Mouse (Mus musculus): ENCODE measurements around the gene Ralgapa1. TPM values are rescaled to one million over a fixed set of nuclear protein-coding genes. Genes with fewer than 3 reads are reported as not detected.
A peak's percentile ranks its signal among the peaks of the same experiment; 100 is the strongest.
"Not testable (repeated sequence)": the region's sequence is repeated elsewhere in the genome, so short reads cannot be mapped to it uniquely, and the experiment has no call there.

Ralgapa1 gene
- polyA plus RNA-seq, 1 experiment from 2014 or later = 25.3 TPM

- ATAC-seq (ENCODE audit: low FRiP score) = peak; percentile 67; the same call in 1 of the 2 replicates
- H3K36me3 ChIP-seq (replicated peaks) = no peaks in the 10 kb centered on the region
- H3K9ac ChIP-seq = no peak overlapping the region
- H3K4me2 ChIP-seq = no peak overlapping the region
- no peaks in the 10 kb centered on the region for H3K27me3 ChIP-seq
- H3K27ac ChIP-seq = no peak overlapping the region
- H3K4me3 ChIP-seq (replicated peaks) = no peak overlapping the region
- no peaks in the 10 kb centered on the region for H3K9me3 ChIP-seq
- 18% methylated on average over 3 of the region's 3 CpGs for WGBS
- peaks cover 10% of the 10 kb centered on the region for H3K4me1 ChIP-seq
Measured at GRCm38 (mm10) chr12:55622615-55623245, 198.2 kb downstream of the Ralgapa1 start.

DNA sequence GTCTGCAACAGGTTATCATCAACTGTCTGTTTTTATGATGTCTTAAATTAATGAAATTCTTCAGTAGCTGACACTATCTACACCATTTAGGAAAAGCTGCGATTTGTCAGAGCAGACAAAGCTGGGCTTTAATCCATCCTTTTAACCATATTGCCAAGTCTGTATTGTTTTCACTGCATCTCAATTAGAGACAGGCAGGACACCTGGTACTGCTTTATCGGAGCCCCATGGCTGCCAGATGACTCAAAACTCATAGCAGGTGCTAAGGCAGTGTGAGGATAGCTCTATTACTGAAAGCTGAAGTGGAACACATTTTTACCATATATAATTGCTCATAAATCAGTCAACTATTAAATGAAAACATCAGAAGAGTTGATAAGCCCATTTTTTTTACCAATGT is 200.6 kb downstream of the Ralgapa1 start:
- Histone ChIP-seq H3K4me3 (replicated peaks) (no peak overlapping the region), H3K4me1 (peaks cover 10% of the 10 kb centered on the region), H3K4me2 (no peak overlapping the region), H3K27me3 (no peaks in the 10 kb centered on the region), H3K9ac (no peak overlapping the region), H3K36me3 (replicated peaks) (no peaks in the 10 kb centered on the region), H3K27ac (no peak overlapping the region), H3K9me3 (no peaks in the 10 kb centered on the region)
- ATAC-seq (ENCODE audit: low FRiP score) = peak; percentile 39; the same call in 1 of the 2 replicates
- WGBS = 30% methylated on average over 2 of the region's 2 CpGs

DNA sequence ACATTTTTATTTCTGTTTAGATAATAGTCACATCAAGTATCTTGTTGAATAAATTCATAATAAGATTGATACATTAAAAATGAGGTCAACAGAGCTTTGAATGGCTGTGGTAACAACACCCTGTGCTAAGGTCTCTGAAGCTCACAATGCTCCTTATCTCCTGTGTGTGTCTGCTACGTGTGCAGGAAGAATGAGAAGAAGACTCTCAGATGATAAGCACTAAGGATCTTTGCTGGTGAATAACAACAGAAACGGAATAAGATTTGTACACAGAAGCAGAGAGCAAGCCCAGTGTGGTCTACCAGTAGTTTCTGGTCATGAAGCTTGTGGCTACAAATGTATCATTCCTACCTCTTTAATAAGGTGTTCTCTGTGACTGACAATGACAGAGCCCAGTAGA is 210.2 kb downstream of the Ralgapa1 start:
- Histone ChIP-seq H3K4me1 (peaks cover 7% of the 10 kb centered on the region), H3K27ac (no peak overlapping the region), H3K4me2 (no peak overlapping the region), H3K9ac (no peak overlapping the region), H3K27me3 (no peaks in the 10 kb centered on the region), H3K4me3 (replicated peaks) (no peak overlapping the region), H3K9me3 (no peaks in the 10 kb centered on the region), H3K36me3 (replicated peaks) (no peaks in the 10 kb centered on the region)
- WGBS = 84% methylated on average over 2 of the region's 2 CpGs
- no peak for ATAC-seq (ENCODE audit: low FRiP score)

DNA sequence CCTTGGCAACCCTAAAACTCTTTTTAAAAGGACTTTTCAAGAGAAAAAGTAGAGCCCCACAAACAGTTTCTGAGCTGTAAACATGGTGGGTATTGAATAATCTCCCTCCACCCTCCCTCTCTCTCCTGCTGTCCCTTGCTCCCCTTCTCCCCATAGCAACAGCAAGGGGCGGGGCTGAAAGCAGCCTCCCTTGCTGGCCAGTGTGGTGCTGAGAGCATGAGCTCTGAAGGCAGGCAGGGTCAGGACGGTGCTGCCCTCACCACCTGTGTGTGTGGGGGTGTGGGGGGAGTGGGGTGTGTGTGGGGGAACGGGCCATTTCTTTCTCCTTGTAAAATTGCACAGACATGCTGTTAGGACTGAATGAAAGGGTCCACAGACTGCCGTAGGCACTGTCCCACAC is 213.1 kb downstream of the Ralgapa1 start:
- WGBS = 17% methylated on average over 4 of the region's 4 CpGs
- peak; percentile 75 for ATAC-seq (ENCODE audit: low FRiP score)

DNA sequence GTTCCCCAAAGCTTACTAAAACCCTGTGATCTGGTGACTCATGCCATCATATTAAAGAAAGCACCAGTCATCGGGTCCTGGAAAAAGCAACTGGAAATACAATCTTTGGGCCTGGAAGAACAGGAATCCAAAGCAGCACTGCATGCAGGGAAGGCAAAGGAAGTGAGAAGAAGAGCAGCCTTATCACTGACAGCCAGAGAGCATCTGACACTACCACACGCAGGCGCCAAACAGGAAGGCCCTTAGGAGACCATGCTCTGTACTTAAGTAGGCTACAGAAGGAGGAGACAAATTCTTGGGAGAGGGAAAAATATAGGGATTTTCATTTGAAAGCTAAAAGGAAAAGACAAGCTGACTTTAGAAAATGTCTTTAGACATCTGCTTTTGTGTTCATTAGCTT is 216.6 kb downstream of the Ralgapa1 start:
- no peak for ATAC-seq (ENCODE audit: low FRiP score)
- Histone ChIP-seq H3K27me3 (peaks cover 28% of the 10 kb centered on the region), H3K4me2 (no peak overlapping the region), H3K4me3 (replicated peaks) (no peak overlapping the region), H3K9me3 (no peaks in the 10 kb centered on the region), H3K36me3 (replicated peaks) (no peaks in the 10 kb centered on the region), H3K4me1 (peaks cover 24% of the 10 kb centered on the region), H3K9ac (no peak overlapping the region), H3K27ac (no peak overlapping the region)
- 80% methylated on average over 3 of the region's 3 CpGs for WGBS

More for the DNA sequence above, 213.1 kb downstream of the Ralgapa1 start:
- H3K36me3 ChIP-seq (replicated peaks) = no peaks in the 10 kb centered on the region
- H3K27me3 ChIP-seq = 0 out of 2 replicates have a peak, but pooled peaks cover 3% of the 10 kb centered on the region
- no peak overlapping the region for H3K27ac ChIP-seq
- H3K4me1 ChIP-seq = peaks cover 8% of the 10 kb centered on the region
- H3K4me3 ChIP-seq (replicated peaks) = no peak overlapping the region
- H3K9ac ChIP-seq = no peak overlapping the region
- no peaks in the 10 kb centered on the region for H3K9me3 ChIP-seq
- H3K4me2 ChIP-seq = no peak overlapping the region

DNA sequence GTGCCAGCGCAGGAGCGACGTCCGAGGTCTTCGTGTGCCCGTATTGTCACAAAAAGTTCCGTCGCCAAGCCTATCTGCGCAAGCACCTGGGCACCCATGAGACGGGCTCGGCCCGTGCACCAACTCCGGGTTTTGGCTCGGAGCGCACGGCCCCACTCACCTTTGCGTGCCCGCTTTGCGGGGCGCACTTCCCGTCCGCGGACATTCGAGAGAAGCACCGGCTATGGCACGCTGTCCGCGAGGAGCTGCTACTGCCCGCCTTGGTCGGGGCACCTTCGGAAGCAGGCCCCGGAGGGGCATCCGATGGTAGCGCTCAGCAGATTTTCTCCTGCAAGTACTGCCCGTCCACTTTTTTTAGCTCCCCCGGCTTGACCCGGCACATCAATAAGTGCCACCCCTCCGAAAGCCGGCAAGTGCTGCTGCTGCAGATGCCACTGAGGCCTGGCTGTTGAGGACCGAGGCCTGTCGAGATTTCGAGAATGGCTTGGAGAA is 220.4 kb downstream of the Ralgapa1 start:
- peak overlapping the region; percentile 53 for H3K4me3 ChIP-seq (replicated peaks)
- no peaks in the 10 kb centered on the region for H3K36me3 ChIP-seq (replicated peaks)
- ATAC-seq (ENCODE audit: low FRiP score) = peak; percentile 10; the same call in 1 of the 2 replicates
- peak overlapping the region; percentile 40; the same call in 1 of the 2 replicates for H3K9ac ChIP-seq
- H3K27ac ChIP-seq = no peak overlapping the region
- 3% methylated on average over 42 of the region's 42 CpGs for WGBS
- H3K9me3 ChIP-seq = no peaks in the 10 kb centered on the region
- H3K27me3 ChIP-seq = peaks cover 65% of the 10 kb centered on the region
- peak overlapping the region; percentile 93 for H3K4me2 ChIP-seq
- peaks cover 32% of the 10 kb centered on the region for H3K4me1 ChIP-seq

DNA sequence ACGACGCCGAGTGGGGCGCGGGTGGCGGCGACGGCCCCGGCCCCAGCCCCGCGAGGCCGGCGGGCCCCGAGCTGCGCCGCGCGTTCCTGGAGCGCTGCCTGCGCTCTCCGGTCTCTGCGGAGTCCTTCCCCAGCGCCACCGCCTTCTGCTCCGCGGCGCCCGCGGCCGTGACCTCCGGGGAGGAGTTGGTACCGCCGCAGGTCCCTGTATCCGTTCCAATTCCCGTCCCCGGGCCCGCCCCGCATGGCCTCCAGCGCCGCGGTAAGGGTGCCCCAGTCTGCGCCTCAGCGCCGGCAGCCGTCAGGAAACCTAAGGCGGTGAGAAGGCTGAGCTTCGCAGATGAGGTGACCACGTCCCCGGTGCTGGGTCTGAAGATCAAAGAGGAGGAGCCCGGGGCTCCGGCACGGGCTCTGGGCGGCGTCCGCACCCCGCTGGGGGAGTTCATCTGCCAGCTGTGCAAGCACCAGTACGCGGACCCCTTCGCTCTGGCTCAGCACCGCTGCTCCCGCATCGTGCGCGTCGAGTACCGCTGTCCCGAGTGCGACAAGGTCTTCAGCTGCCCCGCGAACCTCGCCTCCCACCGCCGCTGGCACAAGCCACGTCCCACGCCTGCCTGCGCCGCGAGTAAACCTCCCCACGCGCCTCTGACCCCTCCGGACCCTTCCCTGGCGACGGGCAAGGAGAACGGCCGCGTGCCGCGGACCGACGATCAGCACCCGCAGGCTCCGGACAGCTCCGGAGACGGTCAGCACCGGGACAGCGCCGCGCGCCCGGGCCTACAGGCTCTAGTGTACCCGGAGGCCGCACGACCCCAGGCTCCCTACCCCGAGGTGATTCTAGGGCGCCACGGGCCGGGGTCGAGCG is 221.1 kb downstream of the Ralgapa1 start:
- Histone ChIP-seq H3K36me3 (replicated peaks) (no peaks in the 10 kb centered on the region), H3K9ac (peak overlapping the region; percentile 40; the same call in 1 of the 2 replicates), H3K4me1 (peaks cover 28% of the 10 kb centered on the region), H3K4me3 (replicated peaks) (peak overlapping the region; percentile 53), H3K27me3 (peaks cover 69% of the 10 kb centered on the region), H3K27ac (no peak overlapping the region), H3K9me3 (no peaks in the 10 kb centered on the region), H3K4me2 (peak overlapping the region; percentile 93)
- ATAC-seq (ENCODE audit: low FRiP score) = peak; percentile 59
- WGBS = 1% methylated on average over 106 of the region's 109 CpGs

DNA sequence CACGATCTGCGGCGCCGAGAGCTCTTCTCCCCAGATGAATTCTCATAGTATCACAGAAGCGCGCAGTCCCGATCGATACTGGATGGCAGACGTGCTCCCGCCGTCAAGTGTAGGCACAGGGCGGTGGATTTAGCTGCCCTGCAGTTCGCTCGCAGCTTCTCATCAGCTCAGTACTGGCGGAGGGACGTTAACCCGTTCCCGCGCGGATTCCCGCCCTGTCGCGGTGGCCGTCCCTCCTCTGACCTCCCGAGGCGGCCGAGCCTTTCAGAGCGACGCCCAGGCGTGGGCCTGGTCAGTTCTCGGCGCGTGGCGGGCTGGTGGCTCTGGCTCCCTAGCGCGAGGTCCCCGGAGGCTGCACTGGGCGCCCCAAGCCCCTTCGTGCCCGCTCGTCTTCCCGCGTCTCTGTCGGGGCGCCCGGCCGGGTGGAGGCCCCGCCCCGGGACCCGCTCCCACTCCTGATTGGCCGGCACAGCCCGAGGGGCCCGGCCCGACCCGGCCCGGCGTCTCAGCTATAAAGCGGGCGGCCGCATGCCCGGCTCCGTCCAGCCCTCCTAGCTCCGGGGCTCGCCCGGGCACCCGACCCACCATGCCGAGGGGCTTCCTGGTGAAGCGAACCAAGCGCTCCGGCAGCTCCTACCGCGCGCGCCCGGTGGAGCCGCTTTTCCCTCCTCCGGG is 221.9 kb downstream of the Ralgapa1 start, which contains the start of gene Insm2:
TSS of gene Insm2 (plus strand) at position 541 of the 675 bp plus-strand sequence.
- Histone ChIP-seq H3K36me3 (replicated peaks) (no peaks in the 10 kb centered on the region), H3K4me2 (peak within 1 kb of the TSS; percentile 93), H3K27ac (no peak within 1 kb of the TSS), H3K27me3 (peaks cover 77% of the 10 kb centered on the region), H3K4me1 (peaks cover 28% of the 10 kb centered on the region), H3K9ac (peak within 1 kb of the TSS; percentile 40), H3K9me3 (no peaks in the 10 kb centered on the region), H3K4me3 (replicated peaks) (peak within 1 kb of the TSS; percentile 53)
- ATAC-seq (ENCODE audit: low FRiP score) = peak; percentile 81
- under 1% methylated on average over 64 of the region's 77 CpGs for WGBS

DNA sequence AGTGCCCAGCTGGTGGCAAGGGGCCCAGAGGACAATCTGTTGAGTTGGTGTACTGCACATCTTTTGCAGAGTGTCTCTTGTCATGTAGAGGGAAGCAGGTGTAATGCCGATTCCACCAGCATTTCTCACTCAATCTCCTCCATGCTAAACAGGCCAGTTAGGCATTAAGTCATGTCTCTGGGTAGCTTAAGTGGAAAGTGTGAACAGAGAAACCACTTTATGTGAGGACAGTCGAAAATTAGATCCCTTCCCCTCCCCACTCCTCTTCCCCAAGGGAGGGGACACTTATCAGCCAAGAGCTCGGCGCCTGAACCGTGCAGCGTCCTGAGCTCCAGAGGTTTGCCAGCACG is 222.5 kb downstream of the Ralgapa1 start:
- 7% methylated on average over 7 of the region's 7 CpGs for WGBS
- Histone ChIP-seq H3K4me2 (peak overlapping the region; percentile 93), H3K9me3 (no peaks in the 10 kb centered on the region), H3K36me3 (replicated peaks) (no peaks in the 10 kb centered on the region), H3K9ac (no peak overlapping the region), H3K27ac (no peak overlapping the region), H3K27me3 (peaks cover 77% of the 10 kb centered on the region), H3K4me1 (peaks cover 28% of the 10 kb centered on the region), H3K4me3 (replicated peaks) (peak overlapping the region; percentile 53)
- ATAC-seq (ENCODE audit: low FRiP score) = 0 out of 2 replicates have a peak, but pooled peaks have one; percentile 22

DNA sequence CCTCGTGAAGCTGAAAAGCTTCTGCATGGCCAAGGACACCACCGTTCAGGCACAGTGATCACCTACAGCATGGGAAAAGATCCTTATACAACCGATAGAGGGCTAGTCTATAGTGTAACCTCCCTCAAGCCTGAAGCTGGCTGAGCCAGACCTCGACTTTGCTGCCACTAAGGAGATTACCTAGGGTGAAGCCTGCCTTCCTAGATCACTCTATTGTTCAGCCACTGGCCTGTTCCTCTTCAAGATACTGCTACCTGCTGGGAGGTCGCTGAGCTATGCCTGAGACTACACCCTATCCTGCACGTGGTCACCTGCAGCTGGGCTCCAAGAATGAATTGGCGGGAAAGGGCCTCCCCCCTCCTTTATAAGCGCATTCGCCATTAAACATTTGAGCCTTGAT is 234.0 kb downstream of the Ralgapa1 start:
- H3K36me3 ChIP-seq (replicated peaks); H3K4me2 ChIP-seq; H3K27ac ChIP-seq; H3K4me3 ChIP-seq (replicated peaks); H3K4me1 ChIP-seq; H3K9ac ChIP-seq; H3K27me3 ChIP-seq; ATAC-seq (ENCODE audit: low FRiP score); H3K9me3 ChIP-seq: not testable (repeated sequence)
- 50% methylated on average over 9 of the region's 9 CpGs for WGBS

GRCm38 (mm10) chr12:55573794-55574193 is 247.2 kb downstream of the Ralgapa1 start:
- no peak overlapping the region for H3K4me2 ChIP-seq
- H3K36me3 ChIP-seq (replicated peaks) = no peaks in the 10 kb centered on the region
- H3K27ac ChIP-seq = no peak overlapping the region
- H3K4me3 ChIP-seq (replicated peaks) = no peak overlapping the region
- no peak overlapping the region for H3K9ac ChIP-seq
- ATAC-seq (ENCODE audit: low FRiP score) = peak; percentile 70
- no peaks in the 10 kb centered on the region for H3K27me3 ChIP-seq
- H3K4me1 ChIP-seq = peaks cover 19% of the 10 kb centered on the region
- WGBS = 8% methylated on average over 6 of the region's 6 CpGs
- H3K9me3 ChIP-seq = no peaks in the 10 kb centered on the region

- Histone ChIP-seq H3K4me3 (replicated peaks) (no peak overlapping the region), H3K9ac (no peak overlapping the region), H3K27me3 (no peaks in the 10 kb centered on the region), H3K27ac (no peak overlapping the region), H3K9me3 (no peaks in the 10 kb centered on the region), H3K36me3 (replicated peaks) (no peaks in the 10 kb centered on the region), H3K4me1 (peaks cover 19% of the 10 kb centered on the region), H3K4me2 (no peak overlapping the region)
- no peak for ATAC-seq (ENCODE audit: low FRiP score)
Measured at GRCm38 (mm10) chr12:55573089-55573488, 247.9 kb downstream of the Ralgapa1 start.

All from forebrain, embryonic 12.5 days (tissue).